Mouse (Mus musculus) thymus, adult 2 months (tissue): ENCODE results near the gene Gm11569. TPM values are rescaled to one million over a fixed set of nuclear protein-coding genes. Genes with fewer than 3 reads are reported as not detected.
"Not testable (repeated sequence)": the region's sequence is repeated elsewhere in the genome, so short reads cannot be mapped to it uniquely, and the experiment has no call there.

ENCODE experiments used
- DNase-seq: peaks from one replicate; pipeline ENCODE4 v3.0.0; 2021
- H3K27ac ChIP-seq: fragments of 200-500 bp; 2 replicates; pipeline ENCODE4 v1.5.1; 2012; ENCODE audit warnings: low read length, control low read depth; ENCODE audit not compliant: control insufficient read depth, insufficient read depth
- H3K27me3 ChIP-seq: fragments of 200-500 bp; 2 replicates; pipeline ENCODE4 v1.6.1; 2012; ENCODE audit warnings: mild to moderate bottlenecking, low read length, moderate library complexity, mixed read lengths; ENCODE audit not compliant: control insufficient read depth, insufficient read depth
- H3K36me3 ChIP-seq: fragments of 200-500 bp; 2 replicates; pipeline ENCODE4 v1.6.1; 2012; ENCODE audit warnings: mild to moderate bottlenecking, low read length, moderate library complexity; ENCODE audit not compliant: control insufficient read depth, insufficient read depth
- H3K4me1 ChIP-seq: fragments of 200-500 bp; replicated peaks from 2 replicates; pipeline ENCODE4 v1.6.1; 2012; ENCODE audit warnings: low read length; ENCODE audit not compliant: control insufficient read depth, insufficient read depth
- H3K4me3 ChIP-seq: fragments of 200-500 bp; 2 replicates; pipeline ENCODE4 v1.5.1; 2012; ENCODE audit warnings: mild to moderate bottlenecking, low read length, control low read depth, moderate library complexity; ENCODE audit not compliant: control insufficient read depth, insufficient read depth
- CTCF ChIP-seq: fragments of 200-500 bp; IDR thresholded peaks from 2 replicates; pipeline ENCODE4 v1.5.1; 2012; ENCODE audit warnings: mild to moderate bottlenecking, control low read depth, low read length, moderate library complexity, borderline replicate concordance; ENCODE audit not compliant: control insufficient read depth, poor library complexity, insufficient read depth; ENCODE audit errors: extremely low read depth
- POLR2A ChIP-seq: fragments of 200-500 bp; IDR thresholded peaks from 2 replicates; pipeline ENCODE4 v1.6.1; 2012; ENCODE audit warnings: mild to moderate bottlenecking, low read length, control low read depth, moderate library complexity; ENCODE audit not compliant: control insufficient read depth, poor library complexity, insufficient read depth; ENCODE audit errors: extremely low read depth
- WGBS: fragments of 180-500 bp; shearing (Covaris S2); methylation state at CpG from one replicate; pipeline ENCODE4 v1.1.7; 2018; 5-methylcytosine and 5-hydroxymethylcytosine counted together
- polyA plus RNA-seq: library from polyadenylated mRNA; depleted of rRNA; stranded (reverse); fragments of >200 nt; gene quantifications from 2 replicates; pipeline ENCODE4 v1.2.3, GENCODE M21; 2012; rRNA removed

The Gm11569 gene
- not detected in 2 replicates for polyA plus RNA-seq

- H3K27me3 ChIP-seq, DNase-seq, H3K36me3 ChIP-seq, H3K4me1 ChIP-seq, H3K4me3 ChIP-seq, H3K27ac ChIP-seq: not testable (repeated sequence)
- WGBS, result no CpG with 5 or more reads among the region's 1 CpGs
Measured at GRCm38 (mm10) chr11:99798832-99799231, at the start of gene Gm11569. TSS of gene Gm11569 (minus strand) at chr11:99798932.

GRCm38 (mm10) chr11:99846746-99847145, 48.0 kb upstream of the Gm11569 start:
- Histone ChIP-seq H3K36me3 (no peaks in the 10 kb centered on the region), H3K4me1 (no peaks in the 10 kb centered on the region), H3K27me3 (no peaks in the 10 kb centered on the region), H3K4me3 (no peak overlapping the region), H3K27ac (no peak overlapping the region)
- no peak for DNase-seq
- TF ChIP-seq POLR2A (no peak), CTCF (no peak)
- WGBS, result 88% methylated on average over 2 of the region's 2 CpGs

GRCm38 (mm10) chr11:99842185-99842584, 43.5 kb upstream of the Gm11569 start:
- WGBS, result 72% methylated on average over 1 of the region's 1 CpGs
- no peak for DNase-seq
- H3K27me3 ChIP-seq, result no peaks in the 10 kb centered on the region

GRCm38 (mm10) chr11:99837966-99838365, 39.2 kb upstream of the Gm11569 start, which contains the start of gene 2300003K06Rik:
TSS of gene 2300003K06Rik (minus strand) at chr11:99838066.
- no peak for DNase-seq
- Histone ChIP-seq H3K4me1 (no peaks in the 10 kb centered on the region), H3K27me3 (no peaks in the 10 kb centered on the region), H3K4me3 (no peak within 1 kb of the TSS), H3K36me3 (no peaks in the 10 kb centered on the region), H3K27ac (no peak within 1 kb of the TSS)
- WGBS, result 54% methylated on average over 1 of the region's 1 CpGs
- no peak for TF ChIP-seq CTCF
- no peak for TF ChIP-seq POLR2A

More at GRCm38 (mm10) chr11:99842185-99842584, 43.5 kb upstream of the Gm11569 start:
- Histone ChIP-seq H3K27ac (no peak overlapping the region), H3K4me1 (no peaks in the 10 kb centered on the region), H3K4me3 (no peak overlapping the region), H3K36me3 (no peaks in the 10 kb centered on the region)
- TF ChIP-seq CTCF (no peak), POLR2A (no peak)

GRCm38 (mm10) chr11:99815566-99815965, 16.8 kb upstream of the Gm11569 start, which contains the start of gene Gm11564:
TSS of gene Gm11564 (minus strand) at chr11:99815666.
- not testable (repeated sequence) for H3K36me3 ChIP-seq, DNase-seq, H3K4me3 ChIP-seq, H3K27me3 ChIP-seq, H3K4me1 ChIP-seq, H3K27ac ChIP-seq
- WGBS, result 90% methylated on average over 2 of the region's 2 CpGs

- H3K4me1 ChIP-seq, DNase-seq, H3K27me3 ChIP-seq, H3K36me3 ChIP-seq, H3K27ac ChIP-seq, H3K4me3 ChIP-seq: not testable (repeated sequence)
Measured at GRCm38 (mm10) chr11:99809792-99810191, 11.1 kb upstream of the Gm11569 start, which contains the start of gene Krtap4-13. TSS of gene Krtap4-13 (minus strand) at chr11:99809892.

- H3K36me3 ChIP-seq, H3K27ac ChIP-seq, H3K4me1 ChIP-seq, H3K4me3 ChIP-seq, DNase-seq, H3K27me3 ChIP-seq: not testable (repeated sequence)
- WGBS, result no CpG with 5 or more reads among the region's 1 CpGs
Measured at GRCm38 (mm10) chr11:99804346-99804745, 5.6 kb upstream of the Gm11569 start, which contains the start of gene Gm11554. TSS of gene Gm11554 (minus strand) at chr11:99804446.

- H3K36me3 ChIP-seq, result no peaks in the 10 kb centered on the region
- no peak for DNase-seq
- no peaks in the 10 kb centered on the region for H3K27me3 ChIP-seq
- 88% methylated on average over 2 of the region's 2 CpGs for WGBS
- TF ChIP-seq CTCF, result no peak
- TF ChIP-seq POLR2A, result no peak
- no peak within 1 kb of the TSS for H3K4me3 ChIP-seq
- no peaks in the 10 kb centered on the region for H3K4me1 ChIP-seq
- H3K27ac ChIP-seq, result no peak within 1 kb of the TSS
Measured at GRCm38 (mm10) chr11:99793367-99793766, 5.4 kb downstream of the Gm11569 start, which contains the start of gene Gm11596. TSS of gene Gm11596 (minus strand) at chr11:99793467.

GRCm38 (mm10) chr11:99784900-99785299, 13.8 kb downstream of the Gm11569 start, which contains the start of gene Krtap4-9:
TSS of gene Krtap4-9 (plus strand) at chr11:99785200.
- not testable (repeated sequence) for H3K4me1 ChIP-seq, DNase-seq, H3K27ac ChIP-seq, H3K4me3 ChIP-seq, H3K36me3 ChIP-seq, H3K27me3 ChIP-seq
